Mouse (Mus musculus): ENCODE data around the gene Rbm20. TPM values are rescaled to one million over a fixed set of nuclear protein-coding genes. Genes with fewer than 3 reads are reported as not detected.

Gene Rbm20
- total and polyA plus RNA-seq, 3 experiments = 0.36 to 2.6 (median 2.3) TPM

DNA sequence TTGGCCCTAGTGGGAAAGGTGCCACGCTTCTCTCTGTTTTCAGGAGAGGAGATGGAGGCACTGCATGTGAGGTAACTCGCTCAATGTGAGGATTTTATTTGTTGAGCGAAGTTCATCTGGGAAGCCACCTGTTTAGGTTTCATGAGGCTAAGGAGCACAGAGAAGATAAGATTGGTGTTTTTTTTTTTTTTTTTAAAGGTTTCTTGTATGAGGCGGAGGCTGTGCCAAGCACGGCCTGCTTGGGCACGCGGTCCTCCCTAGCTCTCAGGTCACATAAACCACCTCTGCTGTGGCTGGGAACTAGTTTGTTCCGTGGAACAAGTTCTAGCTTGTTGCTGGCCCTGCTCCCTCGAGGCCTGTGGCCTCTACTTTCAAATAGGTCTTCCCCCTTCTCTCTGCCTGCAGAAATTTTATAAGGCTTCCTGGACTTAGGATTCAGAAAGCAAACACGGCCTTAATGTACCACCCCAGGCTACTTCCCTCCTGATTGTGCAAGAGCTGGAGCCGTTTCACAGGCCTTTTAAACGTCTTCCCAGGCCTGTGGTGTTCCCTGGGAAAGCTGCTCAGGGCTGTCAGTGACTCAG lies 217.5 kb downstream of the Rbm20 start:
- no peak for DNase-seq (ENCODE audit: low spot score)
- peaks cover 65% of the 10 kb centered on the region for H3K4me1 ChIP-seq (ENCODE audit: insufficient read depth, low read depth, low read length)
- no peaks in the 10 kb centered on the region for H3K27me3 ChIP-seq (ENCODE audit: insufficient read depth, low read length)
- H3K9me3 ChIP-seq (replicated peaks) = no peaks in the 10 kb centered on the region
- no peak for ATAC-seq (ENCODE audit: extremely low read depth, insufficient number of reproducible peaks, low FRiP score, poor library complexity, severe bottlenecking)
- no peaks in the 10 kb centered on the region for H3K36me3 ChIP-seq (replicated peaks)
- H3K4me3 ChIP-seq (ENCODE audit: low read depth, low read length) = no peak overlapping the region
- TF ChIP-seq POLR2AphosphoS5 (IDR thresholded peaks at IDR 0.05; ENCODE audit: insufficient replicate concordance, low read depth, low read length) = no peak
- no peak for TF ChIP-seq TAL1 (conservative IDR thresholded peaks at IDR 0.05; ENCODE audit: low read depth, low read length)
- TF ChIP-seq GATA2 (IDR thresholded peaks at IDR 0.05; ENCODE audit: borderline replicate concordance, low read depth, low read length) = no peak
- TF ChIP-seq CTCF (IDR thresholded peaks at IDR 0.05; ENCODE audit: low read depth, low read length) = no peak
- no peak for TF ChIP-seq GATA1 (IDR thresholded peaks at IDR 0.05; ENCODE audit: borderline replicate concordance, low read length)

DNA sequence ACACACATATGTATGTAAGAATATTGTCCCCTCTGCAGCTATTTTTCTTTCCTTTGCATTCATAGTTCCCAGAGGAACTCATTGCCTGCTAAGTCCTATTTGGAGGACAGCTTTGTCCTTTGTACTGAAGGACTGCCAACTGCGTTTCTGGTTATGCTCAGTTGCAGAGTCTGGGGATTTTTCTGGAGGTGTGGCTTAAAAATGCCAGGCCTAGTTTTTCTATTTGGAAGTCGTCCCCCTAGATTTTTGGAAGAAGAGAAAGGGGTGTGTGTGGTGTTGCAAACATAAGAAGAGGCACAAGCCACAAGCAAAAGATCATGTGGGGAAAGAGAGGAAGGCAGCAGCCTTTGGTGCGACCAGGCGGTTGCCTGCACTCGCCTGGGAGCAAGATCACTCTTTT lies 220.9 kb downstream of the Rbm20 start:
- DNase-seq (ENCODE audit: low spot score) (no peak), ATAC-seq (ENCODE audit: extremely low read depth, insufficient number of reproducible peaks, low FRiP score, poor library complexity, severe bottlenecking) (no peak)
- Histone ChIP-seq H3K27me3 (ENCODE audit: insufficient read depth, low read length) (no peaks in the 10 kb centered on the region), H3K4me1 (ENCODE audit: insufficient read depth, low read depth, low read length) (peaks cover 53% of the 10 kb centered on the region), H3K4me3 (ENCODE audit: low read depth, low read length) (no peak overlapping the region), H3K36me3 (replicated peaks) (no peaks in the 10 kb centered on the region), H3K9me3 (replicated peaks) (no peaks in the 10 kb centered on the region)
- no peak for TF ChIP-seq GATA1 (IDR thresholded peaks at IDR 0.05; ENCODE audit: borderline replicate concordance, low read length)
- TF ChIP-seq POLR2AphosphoS5 (IDR thresholded peaks at IDR 0.05; ENCODE audit: insufficient replicate concordance, low read depth, low read length) = no peak
- no peak for TF ChIP-seq CTCF (IDR thresholded peaks at IDR 0.05; ENCODE audit: low read depth, low read length)
- TF ChIP-seq TAL1 (conservative IDR thresholded peaks at IDR 0.05; ENCODE audit: low read depth, low read length) = no peak
- no peak for TF ChIP-seq GATA2 (IDR thresholded peaks at IDR 0.05; ENCODE audit: borderline replicate concordance, low read depth, low read length)

- Histone ChIP-seq H3K4me3 (ENCODE audit: low read depth, low read length) (no peak overlapping the region), H3K4me1 (ENCODE audit: insufficient read depth, low read depth, low read length) (peaks cover 49% of the 10 kb centered on the region), H3K9me3 (replicated peaks) (no peaks in the 10 kb centered on the region), H3K36me3 (replicated peaks) (no peaks in the 10 kb centered on the region), H3K27me3 (ENCODE audit: insufficient read depth, low read length) (no peaks in the 10 kb centered on the region)
- ATAC-seq (ENCODE audit: extremely low read depth, insufficient number of reproducible peaks, low FRiP score, poor library complexity, severe bottlenecking) = no peak
- DNase-seq (ENCODE audit: low spot score) = no peak
- TF ChIP-seq TAL1 (conservative IDR thresholded peaks at IDR 0.05; ENCODE audit: low read depth, low read length) = no peak
- TF ChIP-seq GATA1 (IDR thresholded peaks at IDR 0.05; ENCODE audit: borderline replicate concordance, low read length) = no peak
- no peak for TF ChIP-seq POLR2AphosphoS5 (IDR thresholded peaks at IDR 0.05; ENCODE audit: insufficient replicate concordance, low read depth, low read length)
- no peak for TF ChIP-seq CTCF (IDR thresholded peaks at IDR 0.05; ENCODE audit: low read depth, low read length)
- no peak for TF ChIP-seq GATA2 (IDR thresholded peaks at IDR 0.05; ENCODE audit: borderline replicate concordance, low read depth, low read length)
Observed at GRCm38 (mm10) chr19:53898498-53898897, 221.4 kb downstream of the Rbm20 start.

GRCm38 (mm10) chr19:53898970-53899900 lies 222.1 kb downstream of the Rbm20 start:
- ATAC-seq (ENCODE audit: extremely low read depth, insufficient number of reproducible peaks, low FRiP score, poor library complexity, severe bottlenecking) = no peak
- no peak for TF ChIP-seq POLR2AphosphoS5 (IDR thresholded peaks at IDR 0.05; ENCODE audit: insufficient replicate concordance, low read depth, low read length)
- Histone ChIP-seq H3K9me3 (replicated peaks) (no peaks in the 10 kb centered on the region), H3K27me3 (ENCODE audit: insufficient read depth, low read length) (no peaks in the 10 kb centered on the region), H3K4me3 (ENCODE audit: low read depth, low read length) (no peak overlapping the region), H3K4me1 (ENCODE audit: insufficient read depth, low read depth, low read length) (peaks cover 41% of the 10 kb centered on the region), H3K36me3 (replicated peaks) (no peaks in the 10 kb centered on the region)
- DNase-seq (ENCODE audit: low spot score) = no peak

DNA sequence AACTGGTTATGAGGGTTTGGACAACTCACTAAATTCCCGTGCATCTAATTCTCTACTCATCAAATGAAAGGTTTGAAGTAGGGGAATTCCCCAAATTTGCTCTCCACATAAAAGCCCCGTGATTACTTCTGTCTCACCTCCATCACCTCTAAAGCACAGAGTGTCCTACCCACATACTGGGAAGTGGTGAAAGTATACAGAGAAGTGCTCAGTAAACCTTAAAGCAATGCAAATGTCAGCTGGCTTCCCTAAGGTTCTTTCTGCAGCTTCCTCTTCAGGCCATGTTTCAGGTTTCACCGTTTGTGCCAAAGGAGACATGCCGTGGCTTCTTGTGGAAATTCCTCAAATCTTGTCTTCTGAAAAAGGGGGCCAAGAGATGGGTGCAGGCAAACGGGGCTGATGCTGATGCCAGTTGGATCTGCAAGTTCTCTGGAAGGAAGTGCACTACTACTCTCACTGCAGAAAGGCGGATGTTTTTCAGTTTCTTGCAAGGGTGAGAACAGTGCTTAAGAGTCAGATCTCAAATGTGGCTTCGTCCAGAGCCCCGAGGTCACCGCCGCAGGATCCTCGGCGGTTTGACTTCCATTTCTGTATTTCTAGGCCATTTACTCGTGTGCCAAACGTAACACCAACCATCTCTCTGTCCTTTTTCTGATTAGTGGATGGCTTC lies 223.0 kb downstream of the Rbm20 start:
- no peak for ATAC-seq (ENCODE audit: extremely low read depth, insufficient number of reproducible peaks, low FRiP score, poor library complexity, severe bottlenecking)
- TF ChIP-seq CTCF (IDR thresholded peaks at IDR 0.05; ENCODE audit: low read depth, low read length) (no peak), TAL1 (conservative IDR thresholded peaks at IDR 0.05; ENCODE audit: low read depth, low read length) (no peak)
- DNase-seq (ENCODE audit: low spot score) = no peak
- no peaks in the 10 kb centered on the region for H3K9me3 ChIP-seq (replicated peaks)
- H3K4me3 ChIP-seq (ENCODE audit: low read depth, low read length) = no peak overlapping the region
- no peaks in the 10 kb centered on the region for H3K27me3 ChIP-seq (ENCODE audit: insufficient read depth, low read length)
- H3K4me1 ChIP-seq (ENCODE audit: insufficient read depth, low read depth, low read length) = peaks cover 35% of the 10 kb centered on the region
- no peaks in the 10 kb centered on the region for H3K36me3 ChIP-seq (replicated peaks)

- ATAC-seq (ENCODE audit: extremely low read depth, insufficient number of reproducible peaks, low FRiP score, poor library complexity, severe bottlenecking) (no peak), DNase-seq (ENCODE audit: low spot score) (no peak)
- TF ChIP-seq TAL1 (conservative IDR thresholded peaks at IDR 0.05; ENCODE audit: low read depth, low read length) (no peak), GATA2 (IDR thresholded peaks at IDR 0.05; ENCODE audit: borderline replicate concordance, low read depth, low read length) (no peak), CTCF (IDR thresholded peaks at IDR 0.05; ENCODE audit: low read depth, low read length) (no peak), GATA1 (IDR thresholded peaks at IDR 0.05; ENCODE audit: borderline replicate concordance, low read length) (no peak), POLR2AphosphoS5 (IDR thresholded peaks at IDR 0.05; ENCODE audit: insufficient replicate concordance, low read depth, low read length) (no peak)
- Histone ChIP-seq H3K27me3 (ENCODE audit: insufficient read depth, low read length) (no peaks in the 10 kb centered on the region), H3K4me1 (ENCODE audit: insufficient read depth, low read depth, low read length) (peaks cover 48% of the 10 kb centered on the region), H3K4me3 (ENCODE audit: low read depth, low read length) (peak overlapping the region; percentile 98; the same call in 1 of the 2 replicates), H3K9me3 (replicated peaks) (no peaks in the 10 kb centered on the region), H3K36me3 (replicated peaks) (peaks cover 6% of the 10 kb centered on the region)
Observed at GRCm38 (mm10) chr19:53901931-53902738, 225.0 kb downstream of the Rbm20 start.

Measured in G1E (cell line).